Mouse (Mus musculus) urinary bladder, adult 18-20 months (tissue): ENCODE data around the gene Zxdb.
"Not testable (repeated sequence)": the region's sequence is repeated elsewhere in the genome, so short reads cannot be mapped to it uniquely, and the experiment has no call there.

ENCODE experiments used
- DNase-seq, 2 experiments: peaks; one replicate each; pipeline ENCODE4 v3.0.0; 2022; ENCODE audit warnings: low spot score in 2 of 2, mixed read lengths in 2 of 2

The Zxdb gene

GRCm38 (mm10) chrX:94724192-94724971, at the start of gene Zxdb:
Zxdb (plus strand) TSS chrX:94724569.
- DNase-seq = not testable (repeated sequence)

GRCm38 (mm10) chrX:94674977-94675376, 49.4 kb upstream of the Zxdb start:
- DNase-seq = peak in 1 of 2 experiments; percentile 7

GRCm38 (mm10) chrX:94681581-94681980, 42.8 kb upstream of the Zxdb start:
- not testable (repeated sequence) for DNase-seq

DNA sequence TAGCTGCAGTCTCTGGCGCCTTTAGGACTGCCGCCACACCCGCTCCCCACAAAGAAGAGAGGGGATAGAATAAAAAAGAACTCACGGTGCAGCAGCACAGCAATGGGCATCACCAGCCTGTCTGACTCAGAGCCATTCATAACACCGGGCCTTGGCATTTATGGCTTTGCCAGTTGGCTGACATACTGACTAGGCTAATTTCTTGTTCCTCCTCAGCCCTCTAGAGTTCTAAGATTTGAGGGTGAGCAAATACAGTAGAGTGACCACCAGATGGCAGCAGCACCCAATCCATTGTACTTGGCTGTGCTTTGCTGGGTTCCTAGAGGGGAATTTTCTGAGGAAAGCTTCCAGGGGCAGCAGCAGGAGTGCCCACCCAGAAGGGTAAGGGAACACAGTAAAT, 34.8 kb upstream of the Zxdb start:
- DNase-seq = peak in 1 of 2 experiments; percentile 0

- not testable (repeated sequence) for DNase-seq
Measured at GRCm38 (mm10) chrX:94706676-94707075, 17.7 kb upstream of the Zxdb start.

GRCm38 (mm10) chrX:94709752-94710151, 14.6 kb upstream of the Zxdb start:
- not testable (repeated sequence) for DNase-seq

DNA sequence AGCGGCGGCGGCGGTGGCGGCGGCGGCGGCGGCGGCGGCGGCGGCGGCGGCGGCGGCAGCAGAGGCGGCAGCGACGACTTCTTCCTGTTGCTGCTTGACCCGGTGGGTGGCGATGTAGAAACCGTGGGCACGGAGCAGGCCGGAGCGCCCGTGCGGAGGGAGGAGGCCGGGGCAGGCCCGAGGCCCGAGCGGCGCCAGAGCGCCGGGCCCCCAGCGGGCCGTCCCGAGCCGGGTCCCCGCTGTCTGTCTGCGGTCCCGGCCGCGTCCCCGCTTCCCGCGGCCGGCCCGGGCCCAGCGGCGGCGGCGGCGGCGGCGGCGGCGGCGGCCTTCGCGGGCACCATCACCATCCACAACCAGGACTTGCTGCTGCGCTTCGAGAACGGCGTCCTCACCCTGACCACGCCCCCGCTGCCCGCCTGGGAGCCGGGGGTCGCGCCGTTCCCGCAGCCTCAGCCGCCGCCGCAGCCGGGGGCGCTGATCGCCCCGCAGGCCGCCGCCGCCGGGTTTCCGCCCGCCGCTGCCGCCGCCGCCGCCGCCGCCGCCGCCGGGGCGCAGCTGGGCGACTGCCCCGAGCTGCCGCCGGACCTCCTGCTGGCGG, 702 bp downstream of the Zxdb start:
- DNase-seq = peak in 1 of 2 experiments; percentile 7

DNA sequence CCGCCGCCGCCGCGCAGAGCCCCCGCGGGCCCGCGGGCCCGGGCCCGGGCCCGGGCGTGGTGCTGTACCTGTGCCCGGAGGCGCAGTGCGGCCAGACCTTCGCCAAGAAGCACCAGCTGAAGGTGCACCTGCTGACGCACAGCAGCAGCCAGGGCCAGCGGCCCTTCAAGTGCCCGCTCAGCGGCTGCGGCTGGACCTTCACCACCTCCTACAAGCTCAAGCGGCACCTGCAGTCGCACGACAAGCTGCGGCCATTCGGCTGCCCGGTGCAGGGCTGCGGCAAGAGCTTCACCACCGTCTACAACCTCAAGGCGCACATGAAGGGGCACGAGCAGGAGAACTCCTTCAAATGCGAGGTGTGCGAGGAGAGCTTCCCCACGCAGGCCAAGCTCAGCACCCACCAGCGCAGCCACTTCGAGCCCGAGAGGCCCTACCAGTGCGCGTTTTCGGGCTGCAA, 1.3 kb downstream of the Zxdb start:
- DNase-seq = not testable (repeated sequence)

DNA sequence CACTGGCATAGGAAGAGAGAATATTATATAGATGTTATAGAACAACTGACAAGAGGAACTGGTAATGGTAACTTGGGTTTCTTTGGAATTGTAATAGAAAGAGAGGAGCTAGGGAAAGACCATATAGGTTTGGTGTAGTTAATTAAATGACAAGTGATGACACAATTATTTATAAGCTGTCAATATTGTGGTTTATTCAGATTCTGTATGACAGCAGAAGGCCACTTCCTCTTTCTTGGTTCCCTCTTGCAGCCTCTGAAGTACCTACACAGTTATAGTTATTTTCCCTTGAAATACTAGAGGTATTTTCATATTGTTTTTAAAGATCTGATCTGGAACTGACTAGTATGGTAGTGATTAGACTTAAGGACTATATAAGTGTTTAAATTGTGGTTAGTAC, 7.2 kb downstream of the Zxdb start:
- no peak for DNase-seq

- DNase-seq = no peak
Measured at GRCm38 (mm10) chrX:94753733-94754132, 29.4 kb downstream of the Zxdb start.

- no peak for DNase-seq
Measured at GRCm38 (mm10) chrX:94759959-94760358, 35.6 kb downstream of the Zxdb start.

DNA sequence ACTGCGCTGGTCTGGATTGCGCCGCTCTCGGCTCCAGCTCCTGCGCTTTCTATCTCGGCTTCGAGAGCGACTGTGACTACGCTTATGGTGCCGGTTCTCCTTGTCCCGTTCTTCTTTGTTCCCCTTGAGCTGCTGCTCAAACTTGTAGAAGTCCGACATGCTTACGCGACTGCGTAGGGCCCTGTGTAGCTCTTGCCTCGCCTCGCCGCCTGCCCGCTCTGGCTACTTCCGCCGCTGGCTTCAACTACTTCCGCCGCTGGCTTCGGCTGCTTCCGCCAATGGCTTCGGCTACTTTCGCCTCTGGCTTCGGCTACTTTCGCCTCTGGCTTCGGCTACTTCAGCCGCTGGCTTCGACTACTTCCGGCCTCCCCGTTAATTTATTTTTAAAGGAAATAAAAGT, 49.5 kb downstream of the Zxdb start:
- no peak for DNase-seq
